Mouse (Mus musculus) megakaryocyte, adult 5-6 weeks (primary cell): Measurements from ENCODE around the gene Ttyh3. TPM values are rescaled to one million over a fixed set of nuclear protein-coding genes. Genes with fewer than 3 reads are reported as not detected.

Experiments
- ATAC-seq: 2 replicates; pipeline ENCODE4 v1.8.0; 2016; ENCODE audit warnings: mild to moderate bottlenecking, inconsistent platforms; ENCODE audit not compliant: poor library complexity, severe bottlenecking
- total RNA-seq, 2 experiments: library from RNA; stranded (forward) in 1 of 2; stranded (reverse) in 1 of 2; fragments of 153-499, 151-499 nt in 1 of 2; fragments of 221-1000, 200-1000 nt in 1 of 2; gene quantifications; 2 replicates each; pipeline versions ENCODE4 v1.2.3 to v1.2.4; 2015 to 2017

The Ttyh3 gene
- total RNA-seq, 2 experiments from 2014 or later, result 8.0 to 46.0 TPM

- ATAC-seq, result no peak
These were observed 5.4 kb upstream of the Ttyh3 start for GRCm38 (mm10) chr5:140654096-140654845.

- no peak for ATAC-seq
These were observed 3.8 kb upstream of the Ttyh3 start for GRCm38 (mm10) chr5:140652587-140652986.

- no peak for ATAC-seq
These were observed 2.4 kb upstream of the Ttyh3 start for GRCm38 (mm10) chr5:140651231-140651630.

- no peak for ATAC-seq
These were observed 1.1 kb upstream of the Ttyh3 start for GRCm38 (mm10) chr5:140649881-140650414.

GRCm38 (mm10) chr5:140649101-140649667, 353 bp upstream of the Ttyh3 start:
- peak; percentile 93 for ATAC-seq

- ATAC-seq, result no peak
These were observed 861 bp downstream of the Ttyh3 start for GRCm38 (mm10) chr5:140647821-140648518.

GRCm38 (mm10) chr5:140647031-140647760, 1.6 kb downstream of the Ttyh3 start:
- no peak for ATAC-seq

- no peak for ATAC-seq
These were observed 2.7 kb downstream of the Ttyh3 start for GRCm38 (mm10) chr5:140646171-140646570.

GRCm38 (mm10) chr5:140645454-140645853, 3.4 kb downstream of the Ttyh3 start:
- ATAC-seq, result no peak

- ATAC-seq, result no peak
These were observed 4.1 kb downstream of the Ttyh3 start for GRCm38 (mm10) chr5:140644702-140645201.

- ATAC-seq, result no peak
These were observed 4.6 kb downstream of the Ttyh3 start for GRCm38 (mm10) chr5:140644263-140644662.

GRCm38 (mm10) chr5:140642076-140642475, 6.8 kb downstream of the Ttyh3 start:
- ATAC-seq, result peak; percentile 96

- no peak for ATAC-seq
These were observed 7.4 kb downstream of the Ttyh3 start for GRCm38 (mm10) chr5:140641254-140641928.

- ATAC-seq, result no peak
These were observed 8.0 kb downstream of the Ttyh3 start for GRCm38 (mm10) chr5:140640812-140641211.

GRCm38 (mm10) chr5:140639871-140640270, 9.0 kb downstream of the Ttyh3 start:
- no peak for ATAC-seq

- ATAC-seq, result no peak
These were observed 9.5 kb downstream of the Ttyh3 start for GRCm38 (mm10) chr5:140639312-140639711.

GRCm38 (mm10) chr5:140638484-140638883, 10.3 kb downstream of the Ttyh3 start:
- ATAC-seq, result no peak

- ATAC-seq, result no peak
These were observed 10.8 kb downstream of the Ttyh3 start for GRCm38 (mm10) chr5:140637989-140638388.

GRCm38 (mm10) chr5:140637058-140637410, 11.8 kb downstream of the Ttyh3 start:
- no peak for ATAC-seq

- peak; percentile 80 for ATAC-seq
These were observed 12.3 kb downstream of the Ttyh3 start for GRCm38 (mm10) chr5:140636316-140637057.
